Comparison of ENCODE assay signal across 10 mouse cellular contexts in genomic region chr9:24217721-24218120, GRCm38 (mm10).
"Had no signal": no experiment of that assay in that cellular context is flagged by ENCODE, and none has a peak within 500 bp of the region (broad histone marks: within the 10 kb centered on the region; RNA-seq: fewer than 3 reads in every experiment).

No protein-coding gene starts in this region.

- ATAC-seq: liver, postnatal 0 days; midbrain, embryonic 15.5 days had no signal

- DNase-seq: kidney, postnatal 10 days; kidney, postnatal 4 days; liver; liver, embryonic 13.5 days; liver, postnatal 0 days; lung, postnatal 14 days; spleen, adult 18-20 months; thymus, adult 2 months; thymus, postnatal 25 days had no signal
